Mouse (Mus musculus): ENCODE measurements at regions not wholly inside any gene's neighbourhood (a gene's known extent, or its start where the extent isn't known, plus 50 kb on each side); places are given as distances from the start of the nearest gene placed in this dataset.
A peak's percentile ranks its signal among the peaks of the same experiment; 100 is the strongest.
"Not testable (repeated sequence)": the region's sequence is repeated elsewhere in the genome, so short reads cannot be mapped to it uniquely, and the experiment has no call there.

DNA sequence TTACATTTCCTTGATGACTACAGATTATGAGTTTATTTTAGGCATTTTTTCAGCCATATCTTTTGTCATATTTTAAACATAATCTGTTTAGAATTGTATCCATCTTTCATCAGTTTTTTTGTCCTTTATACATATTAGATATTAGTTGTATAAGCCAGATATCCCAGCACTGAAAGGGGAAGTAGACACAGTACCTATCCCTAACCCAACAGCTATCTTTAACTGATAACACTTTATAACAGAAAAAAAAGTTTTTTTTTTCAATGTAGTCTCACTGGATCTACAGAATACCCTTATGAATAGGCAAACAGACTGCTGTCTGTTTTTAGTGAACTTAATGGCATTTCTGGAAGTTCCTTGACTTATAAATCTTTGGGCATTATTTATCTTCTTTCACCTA, 1152.1 kb upstream of the Fam98a start:
- no peak for DNase-seq

DNA sequence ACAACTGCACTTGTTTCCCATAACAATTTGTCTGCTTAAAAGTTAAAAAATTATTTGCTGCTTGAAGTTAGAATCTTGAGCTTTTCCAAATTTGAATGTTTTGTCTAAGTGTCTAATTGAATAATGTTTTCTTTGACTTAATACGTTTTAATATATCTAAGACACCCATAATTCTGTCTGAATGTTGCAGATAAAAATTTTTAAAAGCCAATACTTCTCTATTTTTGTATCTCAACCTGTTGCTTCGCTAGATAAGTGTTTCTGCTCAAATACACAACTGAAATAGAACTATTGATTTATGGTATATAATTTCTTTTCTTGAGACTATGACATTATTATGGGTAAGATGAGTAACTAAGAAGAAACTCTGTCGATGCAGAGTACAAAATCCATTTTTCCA, 1144.5 kb upstream of the Fam98a start:
- no peak for DNase-seq

DNA sequence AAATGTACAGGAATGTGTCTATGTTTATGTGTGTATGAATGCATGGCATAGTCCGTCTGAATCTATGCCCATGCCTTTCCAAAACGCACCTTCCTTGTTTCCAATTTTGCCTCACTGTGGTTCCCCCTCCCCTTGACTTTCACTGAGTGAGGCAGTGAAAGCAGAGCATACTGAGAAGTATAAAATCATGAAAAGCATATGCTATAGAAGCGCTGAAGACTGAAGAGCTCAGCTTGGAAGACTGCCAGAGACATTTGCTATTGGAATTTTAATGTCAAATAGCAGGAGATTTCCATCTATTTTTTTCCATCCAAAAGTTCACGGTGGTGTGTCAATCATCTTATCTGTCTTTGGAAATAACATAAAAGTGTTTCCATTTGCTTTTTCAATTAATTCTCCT, 1106.3 kb upstream of the Fam98a start:
- no peak for DNase-seq

DNA sequence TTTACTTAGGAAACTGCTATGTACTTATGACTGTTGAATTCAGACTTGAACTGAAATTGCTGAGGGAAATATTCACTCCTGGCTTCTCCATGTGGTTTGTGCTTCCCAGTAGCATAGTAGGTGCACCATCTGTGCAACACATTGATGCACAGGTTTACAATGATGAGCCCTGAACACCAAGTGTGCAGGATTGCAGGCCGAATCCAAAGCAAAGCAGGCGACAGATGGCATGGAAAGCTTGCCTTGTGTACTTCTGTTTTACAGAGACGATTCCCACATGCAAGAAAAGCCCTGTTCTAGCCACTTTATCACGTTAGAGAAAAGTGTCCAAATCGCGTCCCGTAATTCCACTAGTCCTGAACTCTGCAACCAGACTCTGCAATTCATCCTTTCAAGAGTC, 1074.2 kb upstream of the Fam98a start:
- no peak for DNase-seq

DNA sequence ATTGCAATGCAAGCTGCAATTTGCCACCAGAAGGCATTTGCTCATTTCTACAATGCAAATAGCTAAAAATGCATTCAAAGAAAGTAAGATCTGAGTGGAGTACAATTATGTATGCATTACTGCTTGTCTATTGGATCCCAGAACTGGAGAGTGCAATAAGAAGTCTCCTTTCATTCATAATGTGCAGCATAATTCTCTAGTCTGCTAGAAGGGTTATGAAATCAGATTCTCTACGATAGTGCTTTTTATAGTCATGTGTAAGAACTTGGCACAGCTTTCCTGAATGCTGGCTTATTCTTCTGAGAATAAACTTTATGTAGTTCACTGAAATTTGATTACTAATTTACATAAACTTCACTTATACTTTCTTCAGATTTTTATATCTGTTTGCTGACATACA, 1053.5 kb upstream of the Fam98a start:
- no peak for DNase-seq

DNA sequence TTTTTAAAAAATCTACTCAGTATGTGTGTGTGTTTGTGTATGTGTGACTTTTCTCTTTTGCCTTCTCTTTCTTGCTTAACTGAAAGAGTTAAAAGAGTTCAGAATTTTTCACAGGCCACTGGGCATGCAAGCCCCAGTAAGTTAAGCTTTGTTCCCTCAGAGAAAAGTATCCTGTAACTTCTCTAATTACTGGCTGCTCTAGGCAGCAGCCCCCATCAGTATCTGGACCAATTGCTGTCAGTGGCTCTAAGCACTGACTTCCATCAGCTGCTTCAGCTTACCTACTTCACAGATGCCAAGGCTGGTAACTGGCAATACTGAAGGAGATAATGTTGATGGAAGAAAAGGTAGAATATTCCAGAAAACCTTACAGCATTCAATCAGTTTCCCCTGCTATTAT, 1026.6 kb upstream of the Fam98a start:
- no peak for DNase-seq

DNA sequence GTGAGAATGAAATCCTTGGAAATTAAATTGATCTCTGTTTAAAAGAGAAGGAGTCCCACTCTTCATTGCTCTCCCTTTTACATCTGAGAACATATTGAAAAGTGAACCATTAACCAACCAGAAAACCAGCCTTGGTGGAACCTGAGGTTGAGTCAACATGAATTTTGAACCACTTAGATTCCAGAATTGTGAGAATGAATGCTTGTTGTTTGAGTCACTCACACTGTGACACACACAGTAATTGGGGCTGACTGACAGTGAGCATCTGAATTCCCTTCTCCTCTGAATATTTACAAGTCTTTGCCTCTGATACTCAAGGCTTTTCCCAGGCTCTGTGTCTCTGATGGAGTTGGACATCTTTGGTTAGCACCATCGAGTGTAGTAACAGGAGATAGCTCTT, 1008.0 kb upstream of the Fam98a start:
- DNase-seq: no peak

DNA sequence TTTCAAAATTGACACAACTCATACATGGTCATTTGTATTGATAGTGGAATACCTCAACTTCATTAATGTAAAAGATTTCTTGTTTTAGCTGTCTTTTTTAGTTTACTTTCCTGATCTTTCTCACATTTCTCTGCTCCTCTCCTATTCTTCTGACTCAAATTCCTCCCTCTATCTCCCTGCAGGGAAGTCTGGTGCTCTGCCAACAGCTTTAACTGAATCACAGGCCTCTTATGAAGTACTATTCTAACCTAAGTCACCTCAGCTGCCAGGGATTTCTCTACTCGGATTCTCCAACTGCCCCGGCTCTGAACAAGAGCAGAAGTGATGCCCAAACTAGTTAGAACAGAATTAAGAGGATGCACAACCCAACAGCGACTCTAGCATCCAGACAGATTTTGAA, 993.8 kb upstream of the Fam98a start:
- DNase-seq: no peak

DNA sequence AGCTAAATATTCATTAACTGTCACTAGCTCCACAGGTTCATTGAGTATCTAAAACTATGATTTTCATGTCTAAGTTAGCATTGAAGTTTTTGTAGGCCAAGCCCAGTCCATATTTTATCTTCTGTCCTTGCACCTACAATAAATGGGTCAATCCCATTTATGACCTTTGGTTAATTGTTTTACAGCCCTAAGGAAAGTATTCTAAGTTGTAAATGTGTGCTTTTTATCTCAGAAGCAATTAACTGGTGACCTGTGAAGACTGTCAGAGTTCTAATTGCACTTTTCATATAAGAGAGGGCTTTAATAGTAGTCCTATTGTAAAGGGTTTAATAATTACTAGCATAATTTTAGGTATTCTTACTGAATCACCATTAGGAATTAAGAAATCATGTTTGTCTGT, 984.0 kb upstream of the Fam98a start:
- DNase-seq: no peak

DNA sequence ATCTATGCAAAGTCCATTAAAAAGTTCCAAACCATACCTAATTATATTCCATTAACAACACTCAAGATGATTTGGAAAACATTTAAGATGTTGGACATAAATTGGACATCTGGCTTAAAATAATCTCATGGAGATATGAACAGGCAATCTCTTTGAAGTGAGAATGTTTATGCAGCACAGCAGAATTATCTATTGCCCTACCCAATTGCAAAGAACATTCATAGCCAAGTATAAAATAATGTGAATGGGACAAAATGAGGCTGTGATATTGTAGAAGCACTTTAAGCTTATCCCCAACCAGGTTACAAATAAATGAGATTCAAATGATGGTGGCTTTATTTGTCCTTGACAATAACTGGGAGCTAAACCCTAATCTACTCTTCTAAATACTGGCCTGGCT, 950.0 kb upstream of the Fam98a start:
- no peak for DNase-seq

DNA sequence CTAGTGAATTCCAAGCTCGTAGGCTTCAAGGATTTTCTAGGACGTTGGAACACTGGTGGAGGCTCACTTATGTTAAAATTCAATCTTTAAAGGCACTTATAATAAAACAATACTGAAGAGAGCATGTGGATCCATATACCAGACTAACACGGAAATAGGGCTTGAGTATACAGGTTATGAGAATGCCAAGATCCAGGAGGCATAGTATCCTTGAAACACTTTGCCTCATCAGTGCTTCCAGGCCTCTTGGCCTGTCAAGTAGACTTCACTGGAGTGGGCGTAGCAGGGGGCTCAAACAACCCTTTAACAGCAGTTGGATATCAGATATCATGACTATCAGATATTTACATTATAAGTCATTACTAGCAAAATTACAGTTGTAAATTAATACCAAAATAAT, 948.7 kb upstream of the Fam98a start:
- no peak for DNase-seq

DNA sequence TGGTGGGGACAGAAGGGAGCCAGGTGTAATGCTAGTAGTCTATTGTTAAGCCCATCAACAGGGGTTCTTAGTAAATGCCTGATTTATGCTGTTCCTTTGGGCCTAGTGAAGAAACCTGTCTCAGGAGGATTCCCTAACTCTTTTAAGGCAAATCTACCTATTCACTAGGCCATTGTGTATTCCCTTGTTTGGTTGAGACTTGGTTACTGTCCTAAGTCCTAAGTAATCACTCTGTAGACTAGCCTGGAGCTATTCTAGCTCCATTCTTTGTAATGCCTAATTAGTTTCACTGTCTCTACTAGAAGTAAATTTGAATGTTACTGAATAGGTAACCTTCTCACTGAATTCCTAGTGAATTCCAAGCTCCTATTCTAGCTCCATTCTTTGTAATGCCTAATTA, 948.2 kb upstream of the Fam98a start:
- not testable (repeated sequence) for DNase-seq

DNA sequence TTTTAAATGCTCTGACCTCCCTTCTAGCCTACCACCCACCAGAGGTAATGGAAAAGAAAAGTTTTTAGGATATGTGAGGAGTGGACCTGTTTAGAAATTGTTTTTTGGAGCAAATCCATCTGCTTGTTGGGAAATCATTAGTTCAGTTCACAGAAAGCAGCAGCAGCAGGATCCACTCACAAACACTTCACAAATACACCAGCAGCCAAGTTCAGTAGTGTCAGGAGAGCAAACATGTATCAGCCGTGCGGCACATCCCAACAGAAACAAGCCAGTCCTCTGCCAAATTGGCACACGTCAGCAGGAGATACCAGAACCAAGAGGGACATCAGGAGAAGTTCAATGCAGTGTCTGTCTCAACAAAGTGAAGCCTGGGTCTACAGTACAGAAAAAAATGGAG, 935.6 kb upstream of the Fam98a start:
- peak; percentile 63 for DNase-seq

DNA sequence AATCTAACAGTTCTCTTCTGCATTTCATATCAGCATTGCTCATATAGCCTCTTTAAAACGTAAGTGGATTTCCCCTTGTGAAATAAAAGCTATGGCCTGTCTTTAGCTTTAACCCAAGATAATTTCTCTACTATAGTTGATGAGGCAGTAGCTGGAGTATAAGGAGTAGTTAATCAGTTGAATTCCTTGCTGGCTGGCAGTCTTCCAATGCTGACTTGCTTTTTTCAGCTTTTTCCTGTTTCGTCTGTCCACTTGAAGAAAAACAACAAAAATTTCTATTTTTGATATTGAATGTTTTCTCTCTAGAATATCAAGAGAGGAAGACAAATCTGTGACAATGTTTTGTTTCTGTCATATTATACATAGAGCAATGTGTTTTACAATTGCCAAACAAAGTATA, 932.4 kb upstream of the Fam98a start:
- DNase-seq: peak; percentile 7

DNA sequence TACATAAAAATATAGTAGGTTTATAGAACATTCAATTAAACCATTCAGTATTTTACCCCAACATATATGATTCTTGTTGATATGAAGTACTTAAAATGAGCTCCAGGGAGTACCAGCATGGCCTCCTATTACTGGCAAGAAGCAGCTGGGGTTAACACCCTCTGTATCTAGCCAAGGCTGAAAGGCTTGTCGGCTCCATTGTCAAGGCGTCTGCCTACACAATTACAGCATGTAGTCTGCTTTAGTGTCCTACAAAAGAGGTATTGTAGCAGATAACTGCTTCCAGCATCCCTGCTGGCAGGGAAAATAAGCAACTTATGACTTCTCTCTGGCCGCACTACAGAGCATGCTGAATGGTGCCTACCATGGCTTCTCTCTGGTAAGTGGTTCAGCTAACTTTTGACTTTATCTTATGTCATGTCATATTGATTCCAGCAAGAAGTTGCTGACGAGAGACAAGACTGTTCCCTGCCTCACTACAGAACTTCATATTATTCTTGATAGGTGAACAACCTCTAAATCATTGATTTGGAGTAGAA, 899.6 kb upstream of the Fam98a start:
- DNase-seq: no peak

All from lung, postnatal 14 days (tissue).